ENCODE assay signal across 8 mouse cellular contexts in genomic region chr17:32787436-32788093, GRCm38 (mm10). TPM values are rescaled to one million over a fixed set of nuclear protein-coding genes. Genes with fewer than 3 reads are reported as not detected.
A peak's percentile ranks its signal among the peaks of the same experiment; 100 is the strongest.
DNase-seq lines count a peak whose midpoint lies in the region; ATAC-seq lines count a peak whose summit lies in the region.

No protein-coding gene starts in this region.

- peak overlapping the region; percentile 67 for H3K4me2 ChIP-seq in forebrain, embryonic 14.5 days (ENCODE audit: low read length)
- H3K4me2 ChIP-seq in kidney, embryonic 16.5 days (replicated peaks; ENCODE audit: low read depth, low read length), result peak overlapping the region; percentile 72

- peak overlapping the region; percentile 82 for H3K4me3 ChIP-seq in forebrain, embryonic 14.5 days (ENCODE audit: low read depth, low read length)
- peak overlapping the region; percentile 89 for H3K4me3 ChIP-seq in kidney, embryonic 16.5 days (ENCODE audit: low read length)
- H3K4me3 ChIP-seq in midbrain, embryonic 10.5 days, result peak overlapping the region; percentile 97

- WGBS in forebrain, embryonic 14.5 days, result under 1% methylated on average over 31 of the region's 31 CpGs
- under 1% methylated on average over 31 of the region's 31 CpGs for WGBS in kidney, embryonic 16.5 days
- 1% methylated on average over 31 of the region's 31 CpGs for WGBS in midbrain, embryonic 10.5 days

- H3K27me3 ChIP-seq in forebrain, embryonic 14.5 days (replicated peaks; ENCODE audit: control insufficient read depth, insufficient read depth, low read length), result no peaks in the 10 kb centered on the region
- no peaks in the 10 kb centered on the region for H3K27me3 ChIP-seq in kidney, embryonic 16.5 days (ENCODE audit: insufficient read depth, low read length)
- no peaks in the 10 kb centered on the region for H3K27me3 ChIP-seq in midbrain, embryonic 10.5 days (ENCODE audit: low read depth, poor library complexity, severe bottlenecking)

- ATAC-seq in forebrain, embryonic 14.5 days, result peak; percentile 88
- peak; percentile 92 for ATAC-seq in kidney, embryonic 16.5 days (ENCODE audit: low FRiP score, low TSS enrichment)

- H3K27ac ChIP-seq in forebrain, embryonic 14.5 days (ENCODE audit: low read depth, low read length), result peak overlapping the region; percentile 87
- peak overlapping the region; percentile 97 for H3K27ac ChIP-seq in kidney, embryonic 16.5 days (ENCODE audit: low read length)
- peak overlapping the region; percentile 96 for H3K27ac ChIP-seq in midbrain, embryonic 10.5 days (replicated peaks)

- peak overlapping the region; percentile 94 for H3K9ac ChIP-seq in forebrain, embryonic 14.5 days (ENCODE audit: low read length)
- peak overlapping the region; percentile 96 for H3K9ac ChIP-seq in kidney, embryonic 16.5 days (replicated peaks; ENCODE audit: low read length)

- peaks cover 19% of the 10 kb centered on the region for H3K4me1 ChIP-seq in forebrain, embryonic 14.5 days (ENCODE audit: control insufficient read depth, insufficient read depth, low read length)
- H3K4me1 ChIP-seq in kidney, embryonic 16.5 days (ENCODE audit: insufficient read depth, low read length), result peaks cover 25% of the 10 kb centered on the region
- H3K4me1 ChIP-seq in midbrain, embryonic 10.5 days, result peaks cover 22% of the 10 kb centered on the region

- DNase-seq in adrenal gland, postnatal 25 days, result peak; percentile 65
- no peak for DNase-seq in adrenal gland, postnatal 4 days (ENCODE audit: low spot score in 2 of 2)
- peak; percentile 43 for DNase-seq in right cerebral cortex, postnatal 14 days
- no peak for DNase-seq in right cerebral cortex, postnatal 25 days
- no peak for DNase-seq in forebrain, embryonic 14.5 days (ENCODE audit: low spot score)
- DNase-seq in midbrain, embryonic 10.5 days (ENCODE audit: low spot score), result no peak
- no peak for DNase-seq in frontal cortex, postnatal 10 days (ENCODE audit: low spot score in 2 of 2)

- no peaks in the 10 kb centered on the region for H3K9me3 ChIP-seq in forebrain, embryonic 14.5 days (replicated peaks; ENCODE audit: control insufficient read depth, low read length)
- H3K9me3 ChIP-seq in kidney, embryonic 16.5 days (ENCODE audit: low read length), result no peaks in the 10 kb centered on the region
- H3K9me3 ChIP-seq in midbrain, embryonic 10.5 days (replicated peaks), result peaks cover 12% of the 10 kb centered on the region; the same call in 1 of the 2 replicates

- H3K36me3 ChIP-seq in forebrain, embryonic 14.5 days (ENCODE audit: control insufficient read depth, insufficient read depth, low read length), result peaks cover 20% of the 10 kb centered on the region
- H3K36me3 ChIP-seq in kidney, embryonic 16.5 days (ENCODE audit: insufficient read depth, low read length), result peaks cover 20% of the 10 kb centered on the region
- H3K36me3 ChIP-seq in midbrain, embryonic 10.5 days, result peaks cover 41% of the 10 kb centered on the region

RNA-seq across cellular contexts. Expression of gene Zfp871, which starts 0.5 kb away (rescaled TPM):
- 40.0 and 63.0 TPM in 2 replicates for total RNA-seq in adrenal gland, postnatal 25 days (2021)
- 10 to 100 TPM; 66.4 to 67.8 TPM for total RNA-seq in adrenal gland, postnatal 4 days (2021)
- polyA plus RNA-seq in forebrain, embryonic 14.5 days (2014; fragmentation: Nextera tagmentation; extraction: Ambion mirVana), result 44.1 and 72.0 TPM in 2 replicates
- polyA plus RNA-seq in kidney, embryonic 16.5 days (2015; fragmentation: Nextera tagmentation; extraction: Ambion mirVana), result 34.9 and 43.0 TPM in 2 replicates
- polyA plus RNA-seq in midbrain, embryonic 10.5 days (2016; fragmentation: Nextera tagmentation; extraction: Ambion mirVana), result 49.4 and 52.8 TPM in 2 replicates

RNA-seq across cellular contexts. Expression of gene Zfp811, which starts 22.2 kb away (rescaled TPM):
- total RNA-seq in adrenal gland, postnatal 25 days (2021), result 0.91 and 1.1 TPM in 2 replicates
- 1 to 10 TPM; 2.0 to 4.1 TPM for total RNA-seq in adrenal gland, postnatal 4 days (2021)
- 22.2 and 25.2 TPM in 2 replicates for polyA plus RNA-seq in forebrain, embryonic 14.5 days (2014; fragmentation: Nextera tagmentation; extraction: Ambion mirVana)
- 2.7 and 3.3 TPM in 2 replicates for polyA plus RNA-seq in kidney, embryonic 16.5 days (2015; fragmentation: Nextera tagmentation; extraction: Ambion mirVana)
- polyA plus RNA-seq in midbrain, embryonic 10.5 days (2016; fragmentation: Nextera tagmentation; extraction: Ambion mirVana), result 30.1 and 44.5 TPM in 2 replicates

RNA-seq across cellular contexts. Expression of gene Zfp799, which starts 42.5 kb away (rescaled TPM):
- 11.5 and 17.4 TPM in 2 replicates for total RNA-seq in adrenal gland, postnatal 25 days (2021)
- 10 to 100 TPM; 22.0 to 22.2 TPM for total RNA-seq in adrenal gland, postnatal 4 days (2021)
- polyA plus RNA-seq in forebrain, embryonic 14.5 days (2014; fragmentation: Nextera tagmentation; extraction: Ambion mirVana), result 20.7 and 25.7 TPM in 2 replicates
- 15.6 and 16.3 TPM in 2 replicates for polyA plus RNA-seq in kidney, embryonic 16.5 days (2015; fragmentation: Nextera tagmentation; extraction: Ambion mirVana)
- 12.1 and 12.8 TPM in 2 replicates for polyA plus RNA-seq in midbrain, embryonic 10.5 days (2016; fragmentation: Nextera tagmentation; extraction: Ambion mirVana)

Comparison
In these comparisons a context has a peak if more than half of its experiments do, and no peak if none do; other contexts are left out.
1. DNase-seq: peak in adrenal gland, postnatal 25 days (single experiment) and right cerebral cortex, postnatal 14 days (single experiment); none in adrenal gland, postnatal 4 days (0 of 2), right cerebral cortex, postnatal 25 days (single experiment), forebrain, embryonic 14.5 days (single experiment), midbrain, embryonic 10.5 days (single experiment) and frontal cortex, postnatal 10 days (0 of 2).
2. Peak in every context shown above with its lines, with median percentiles within 50 percentile points of each other: H3K27ac ChIP-seq and H3K4me3 ChIP-seq.